Mouse (Mus musculus) layer of hippocampus, adult 8-10 months (tissue): ENCODE data around the gene Gm4565. TPM values are rescaled to one million over a fixed set of nuclear protein-coding genes. Genes with fewer than 3 reads are reported as not detected.
"Not testable (repeated sequence)": the region's sequence is repeated elsewhere in the genome, so short reads cannot be mapped to it uniquely, and the experiment has no call there.

Experiments
- DNase-seq, 2 experiments: peaks; one replicate each; pipeline ENCODE4 v3.0.0; 2022; ENCODE audit warnings: low spot score in 2 of 2
- total RNA-seq, 4 experiments: library from RNA; stranded (reverse); gene quantifications; 2 replicates each; pipeline ENCODE4 v1.2.4; 2022

Gene Gm4565
- not detected for total RNA-seq

GRCm38 (mm10) chr7:22588027-22588426 lies at the start of gene Gm4565:
Gm4565 (minus strand) TSS chr7:22588127.
- DNase-seq: not testable (repeated sequence)

- not testable (repeated sequence) for DNase-seq
Observed at GRCm38 (mm10) chr7:22565243-22565642, 22.7 kb downstream of the Gm4565 start, which contains the start of gene Gm4201. Gm4201 (minus strand) TSS chr7:22565343.

- DNase-seq: not testable (repeated sequence)
Observed at GRCm38 (mm10) chr7:22534787-22535186, 53.1 kb downstream of the Gm4565 start, which contains the start of gene Gm8677. Gm8677 (minus strand) TSS chr7:22534887.

Other genes with a start within 250 kb of the Gm4565 start
- not detected for gene Gm8660, start 217.1 kb downstream of the Gm4565 start, total RNA-seq
- gene Vmn1r148, start 174.5 kb downstream of the Gm4565 start, total RNA-seq: not detected
- not detected for gene Vmn1r149, start 149.9 kb downstream of the Gm4565 start, total RNA-seq
- not detected for gene Gm10665, start 124.1 kb downstream of the Gm4565 start, total RNA-seq
- gene Vmn1r151, start 88.4 kb downstream of the Gm4565 start, total RNA-seq: not detected
- gene Vmn1r152, start 65.2 kb downstream of the Gm4565 start, total RNA-seq: not detected
- gene Gm8677, start 53.2 kb downstream of the Gm4565 start, total RNA-seq: not detected
- gene Gm4201, start 22.8 kb downstream of the Gm4565 start, total RNA-seq: not detected
- gene Vmn1r155, start 69.9 kb upstream of the Gm4565 start, total RNA-seq: not detected
- gene Gm8693, start 104.2 kb upstream of the Gm4565 start, total RNA-seq: not detected
- not detected for gene Gm4567, start 131.6 kb upstream of the Gm4565 start, total RNA-seq
- gene Vmn1r157, start 173.6 kb upstream of the Gm4565 start, total RNA-seq: not detected
- gene Vmn1r158, start 202.7 kb upstream of the Gm4565 start, total RNA-seq: not detected